Mouse (Mus musculus): Measurements from ENCODE around the gene Sh3bgrl3. TPM values are rescaled to one million over a fixed set of nuclear protein-coding genes. Genes with fewer than 3 reads are reported as not detected.
A peak's percentile ranks its signal among the peaks of the same experiment; 100 is the strongest.

The Sh3bgrl3 gene
- total RNA-seq, 1 experiment, result 96.5 TPM

- Histone ChIP-seq H3K4me1 (ENCODE audit: control insufficient read depth in 2 of 2, insufficient read depth in 2 of 2, low read length in 2 of 2, poor library complexity in 1 of 2) (peaks cover 19 to 62% of the 10 kb centered on the region in 2 experiments), H3K4me3 (ENCODE audit: insufficient read depth in 1 of 2, low read depth in 1 of 2, low read length in 2 of 2, poor library complexity in 1 of 2, severe bottlenecking in 1 of 2) (no peak overlapping the region), H3K27ac (ENCODE audit: insufficient read depth, low read depth, low read length, poor library complexity, severe bottlenecking) (no peak overlapping the region), H3K9ac (ENCODE audit: insufficient read depth, low read depth, low read length, poor library complexity, severe bottlenecking) (no peak overlapping the region), H3K36me3 (ENCODE audit: control insufficient read depth, insufficient read depth, low read length, poor library complexity, severe bottlenecking) (no peaks in the 10 kb centered on the region), H3K9me3 (ENCODE audit: control insufficient read depth, insufficient read depth, low read depth, low read length) (no peaks in the 10 kb centered on the region)
- DNase-seq (ENCODE audit: low read depth, low spot score), result no peak
- in situ Hi-C loops (cut with MboI; ENCODE audit: low sequenced_read_pairs in 2 of 2, unreplicated experiment in 2 of 2), result no loop called here
- TF ChIP-seq ZC3H11A (IDR thresholded peaks at IDR 0.05; ENCODE audit: borderline replicate concordance, low read depth, low read length), result no peak
- no peak for TF ChIP-seq ZNF384 (IDR thresholded peaks at IDR 0.05; ENCODE audit: low read depth, low read length)
- TF ChIP-seq MAFK (IDR thresholded peaks at IDR 0.05; ENCODE audit: insufficient read depth, low read depth, low read length), result no peak
- TF ChIP-seq CHD2 (IDR thresholded peaks at IDR 0.05; ENCODE audit: low read depth, low read length), result no peak
- TF ChIP-seq HCFC1 (IDR thresholded peaks at IDR 0.05; ENCODE audit: borderline replicate concordance, insufficient read depth, low read length), result no peak
Measured at GRCm38 (mm10) chr4:134112403-134112802, 16.2 kb downstream of the Sh3bgrl3 start.

- H3K9ac ChIP-seq (ENCODE audit: insufficient read depth, low read depth, low read length, poor library complexity, severe bottlenecking), result no peak overlapping the region
- peaks cover 21 to 61% of the 10 kb centered on the region in 2 experiments for H3K4me1 ChIP-seq (ENCODE audit: control insufficient read depth in 2 of 2, insufficient read depth in 2 of 2, low read length in 2 of 2, poor library complexity in 1 of 2)
- TF ChIP-seq CHD2 (IDR thresholded peaks at IDR 0.05; ENCODE audit: low read depth, low read length) (no peak), ZNF384 (IDR thresholded peaks at IDR 0.05; ENCODE audit: low read depth, low read length) (no peak), MAFK (IDR thresholded peaks at IDR 0.05; ENCODE audit: insufficient read depth, low read depth, low read length) (no peak), ZC3H11A (IDR thresholded peaks at IDR 0.05; ENCODE audit: borderline replicate concordance, low read depth, low read length) (no peak), HCFC1 (IDR thresholded peaks at IDR 0.05; ENCODE audit: borderline replicate concordance, insufficient read depth, low read length) (no peak)
- no peak overlapping the region for H3K27ac ChIP-seq (ENCODE audit: insufficient read depth, low read depth, low read length, poor library complexity, severe bottlenecking)
- DNase-seq (ENCODE audit: low read depth, low spot score), result no peak
- in situ Hi-C loops (cut with MboI; ENCODE audit: low sequenced_read_pairs in 2 of 2, unreplicated experiment in 2 of 2), result no loop called here
- H3K4me3 ChIP-seq (ENCODE audit: insufficient read depth in 1 of 2, low read depth in 1 of 2, low read length in 2 of 2, poor library complexity in 1 of 2, severe bottlenecking in 1 of 2), result no peak overlapping the region
- H3K36me3 ChIP-seq (ENCODE audit: control insufficient read depth, insufficient read depth, low read length, poor library complexity, severe bottlenecking), result no peaks in the 10 kb centered on the region
- no peaks in the 10 kb centered on the region for H3K9me3 ChIP-seq (ENCODE audit: control insufficient read depth, insufficient read depth, low read depth, low read length)
Measured at GRCm38 (mm10) chr4:134110653-134111052, 17.9 kb downstream of the Sh3bgrl3 start.

GRCm38 (mm10) chr4:134108196-134108595, 20.4 kb downstream of the Sh3bgrl3 start:
- DNase-seq (ENCODE audit: low read depth, low spot score), result no peak
- TF ChIP-seq CHD2 (IDR thresholded peaks at IDR 0.05; ENCODE audit: low read depth, low read length) (no peak), HCFC1 (IDR thresholded peaks at IDR 0.05; ENCODE audit: borderline replicate concordance, insufficient read depth, low read length) (no peak), ZC3H11A (IDR thresholded peaks at IDR 0.05; ENCODE audit: borderline replicate concordance, low read depth, low read length) (no peak), ZNF384 (IDR thresholded peaks at IDR 0.05; ENCODE audit: low read depth, low read length) (no peak), MAFK (IDR thresholded peaks at IDR 0.05; ENCODE audit: insufficient read depth, low read depth, low read length) (no peak)
- H3K4me3 ChIP-seq (ENCODE audit: insufficient read depth in 1 of 2, low read depth in 1 of 2, low read length in 2 of 2, poor library complexity in 1 of 2, severe bottlenecking in 1 of 2), result no peak overlapping the region
- no peaks in the 10 kb centered on the region for H3K9me3 ChIP-seq (ENCODE audit: control insufficient read depth, insufficient read depth, low read depth, low read length)
- H3K27ac ChIP-seq (ENCODE audit: insufficient read depth, low read depth, low read length, poor library complexity, severe bottlenecking), result no peak overlapping the region
- no peaks in the 10 kb centered on the region for H3K36me3 ChIP-seq (ENCODE audit: control insufficient read depth, insufficient read depth, low read length, poor library complexity, severe bottlenecking)
- H3K4me1 ChIP-seq (ENCODE audit: control insufficient read depth in 2 of 2, insufficient read depth in 2 of 2, low read length in 2 of 2, poor library complexity in 1 of 2), result peaks cover 19 to 42% of the 10 kb centered on the region in 2 experiments; a peak in 3 of 4 replicates
- H3K9ac ChIP-seq (ENCODE audit: insufficient read depth, low read depth, low read length, poor library complexity, severe bottlenecking), result 0 out of 2 replicates have a peak overlapping the region, but pooled peaks have one; percentile 16
- in situ Hi-C loops (cut with MboI; ENCODE audit: low sequenced_read_pairs in 2 of 2, unreplicated experiment in 2 of 2), result no loop called here

- Histone ChIP-seq H3K9me3 (ENCODE audit: control insufficient read depth, insufficient read depth, low read depth, low read length) (no peaks in the 10 kb centered on the region), H3K4me1 (ENCODE audit: control insufficient read depth in 2 of 2, insufficient read depth in 2 of 2, low read length in 2 of 2, poor library complexity in 1 of 2) (peaks cover 19 to 37% of the 10 kb centered on the region in 2 experiments; a peak in 3 of 4 replicates), H3K4me3 (ENCODE audit: insufficient read depth in 1 of 2, low read depth in 1 of 2, low read length in 2 of 2, poor library complexity in 1 of 2, severe bottlenecking in 1 of 2) (no peak overlapping the region), H3K36me3 (ENCODE audit: control insufficient read depth, insufficient read depth, low read length, poor library complexity, severe bottlenecking) (no peaks in the 10 kb centered on the region), H3K27ac (ENCODE audit: insufficient read depth, low read depth, low read length, poor library complexity, severe bottlenecking) (no peak overlapping the region), H3K9ac (ENCODE audit: insufficient read depth, low read depth, low read length, poor library complexity, severe bottlenecking) (no peak overlapping the region)
- in situ Hi-C loops (cut with MboI; ENCODE audit: low sequenced_read_pairs in 2 of 2, unreplicated experiment in 2 of 2), result no loop called here
- TF ChIP-seq ZC3H11A (IDR thresholded peaks at IDR 0.05; ENCODE audit: borderline replicate concordance, low read depth, low read length) (no peak), HCFC1 (IDR thresholded peaks at IDR 0.05; ENCODE audit: borderline replicate concordance, insufficient read depth, low read length) (no peak), MAFK (IDR thresholded peaks at IDR 0.05; ENCODE audit: insufficient read depth, low read depth, low read length) (no peak), CHD2 (IDR thresholded peaks at IDR 0.05; ENCODE audit: low read depth, low read length) (no peak), ZNF384 (IDR thresholded peaks at IDR 0.05; ENCODE audit: low read depth, low read length) (no peak)
- DNase-seq (ENCODE audit: low read depth, low spot score), result no peak
Measured at GRCm38 (mm10) chr4:134107730-134108129, 20.9 kb downstream of the Sh3bgrl3 start.
